ENCODE assay signal across 8 mouse cellular contexts in genomic region chr12:69356546-69357299, GRCm38 (mm10). TPM values are rescaled to one million over a fixed set of nuclear protein-coding genes. Genes with fewer than 3 reads are reported as not detected.
DNase-seq lines count a peak whose midpoint lies in the region; ATAC-seq lines count a peak whose summit lies in the region.

TSS of gene Nemf (minus strand) at chr12:69357165.

- H3K27me3 ChIP-seq in heart, embryonic 14.5 days (ENCODE audit: control insufficient read depth, insufficient read depth, low read length): no peaks in the 10 kb centered on the region
- H3K27me3 ChIP-seq in liver, embryonic 13.5 days: no peaks in the 10 kb centered on the region
- no peaks in the 10 kb centered on the region for H3K27me3 ChIP-seq in stomach, embryonic 16.5 days (ENCODE audit: control insufficient read depth, insufficient read depth, low read length)

- WGBS in heart, embryonic 14.5 days: under 1% methylated on average over 44 of the region's 50 CpGs
- WGBS in liver, embryonic 13.5 days (ENCODE audit: insufficient replicate concordance): under 1% methylated on average over 44 of the region's 50 CpGs
- 2% methylated on average over 45 of the region's 50 CpGs for WGBS in stomach, embryonic 16.5 days

- H3K4me1 ChIP-seq in brown adipose tissue, adult 24 weeks (ENCODE audit: control insufficient read depth, insufficient read depth, insufficient read length, low read length): no peaks in the 10 kb centered on the region
- H3K4me1 ChIP-seq in heart, embryonic 14.5 days (ENCODE audit: control insufficient read depth in 2 of 2, insufficient read depth in 2 of 2, low read length in 2 of 2): 0 out of 4 replicates have a peak, but pooled peaks cover 0 to 3% of the 10 kb centered on the region in 2 experiments
- H3K4me1 ChIP-seq in liver, embryonic 13.5 days (replicated peaks): peaks cover 15% of the 10 kb centered on the region
- H3K4me1 ChIP-seq in stomach, embryonic 16.5 days (ENCODE audit: control insufficient read depth, insufficient read depth, low read length): 0 out of 2 replicates have a peak, but pooled peaks cover 4% of the 10 kb centered on the region

- H3K9me3 ChIP-seq in heart, embryonic 14.5 days (ENCODE audit: control insufficient read depth, low read length): no peaks in the 10 kb centered on the region
- H3K9me3 ChIP-seq in liver, embryonic 13.5 days (replicated peaks): no peaks in the 10 kb centered on the region
- H3K9me3 ChIP-seq in stomach, embryonic 16.5 days (replicated peaks; ENCODE audit: control insufficient read depth, low read length): no peaks in the 10 kb centered on the region

- H3K4me2 ChIP-seq in heart, embryonic 14.5 days (ENCODE audit: low read length): peak within 1 kb of the TSS; percentile 91
- H3K4me2 ChIP-seq in liver, embryonic 13.5 days: peak within 1 kb of the TSS; percentile 81
- peak within 1 kb of the TSS; percentile 91 for H3K4me2 ChIP-seq in stomach, embryonic 16.5 days (ENCODE audit: low read depth, low read length)

- peaks cover 37% of the 10 kb centered on the region for H3K36me3 ChIP-seq in heart, embryonic 14.5 days (ENCODE audit: control insufficient read depth, insufficient read depth, low read length)
- H3K36me3 ChIP-seq in liver, embryonic 13.5 days: peaks cover 33% of the 10 kb centered on the region
- H3K36me3 ChIP-seq in stomach, embryonic 16.5 days (ENCODE audit: control insufficient read depth, insufficient read depth, low read length): 0 out of 2 replicates have a peak, but pooled peaks cover 6% of the 10 kb centered on the region

- DNase-seq in CD4-positive, CD25-positive, alpha-beta regulatory T cell, adult 2 months (ENCODE audit: low read depth, low spot score): peak; percentile 90
- peak; percentile 73 for DNase-seq in fibroblast of lung, adult 2 months (ENCODE audit: low read depth)
- DNase-seq in kidney, postnatal 14 days: peak; percentile 92
- peak; percentile 81 for DNase-seq in liver, embryonic 13.5 days
- DNase-seq in neural tube, embryonic 10.5 days (ENCODE audit: extremely low spot score, low spot score): peak; percentile 80

- peak; percentile 40; the same call in 1 of the 2 replicates for ATAC-seq in heart, embryonic 14.5 days (ENCODE audit: insufficient number of reproducible peaks, insufficient read depth, low FRiP score, low read depth)
- ATAC-seq in liver, embryonic 13.5 days (ENCODE audit: low read depth): peak; percentile 41
- peak; percentile 51; the same call in 1 of the 2 replicates for ATAC-seq in stomach, embryonic 16.5 days (ENCODE audit: insufficient read depth, low FRiP score)

- H3K4me3 ChIP-seq in brown adipose tissue, adult 24 weeks (ENCODE audit: insufficient read depth, low read depth, low read length): peak within 1 kb of the TSS; percentile 76
- peak within 1 kb of the TSS; percentile 71 to 99 for H3K4me3 ChIP-seq in heart, embryonic 14.5 days (ENCODE audit: control insufficient read depth in 1 of 2, insufficient read depth in 1 of 2, low read depth in 1 of 2, low read length in 2 of 2)
- H3K4me3 ChIP-seq in liver, embryonic 13.5 days (replicated peaks): peak within 1 kb of the TSS; percentile 93
- H3K4me3 ChIP-seq in stomach, embryonic 16.5 days (replicated peaks; ENCODE audit: low read length): peak within 1 kb of the TSS; percentile 83

- peak within 1 kb of the TSS; percentile 79 for H3K27ac ChIP-seq in brown adipose tissue, adult 24 weeks (replicated peaks; ENCODE audit: low read depth, low read length)
- peak within 1 kb of the TSS; percentile 63 to 90 for H3K27ac ChIP-seq in heart, embryonic 14.5 days (replicated peaks in 1 of 2; ENCODE audit: control insufficient read depth in 1 of 2, insufficient read depth in 1 of 2, low read depth in 2 of 2, low read length in 2 of 2)
- H3K27ac ChIP-seq in liver, embryonic 13.5 days: peak within 1 kb of the TSS; percentile 92
- H3K27ac ChIP-seq in stomach, embryonic 16.5 days (ENCODE audit: low read length): peak within 1 kb of the TSS; percentile 62

- peak within 1 kb of the TSS; percentile 90 for H3K9ac ChIP-seq in heart, embryonic 14.5 days (ENCODE audit: low read length)
- H3K9ac ChIP-seq in liver, embryonic 13.5 days: peak within 1 kb of the TSS; percentile 94
- peak within 1 kb of the TSS; percentile 97 for H3K9ac ChIP-seq in stomach, embryonic 16.5 days (ENCODE audit: low read length)

RNA-seq across cellular contexts. Expression of gene Nemf, which starts in this region (rescaled TPM):
- 16.5 and 33.9 TPM in 2 replicates for polyA plus RNA-seq in brown adipose tissue, adult 24 weeks (2012; ENCODE audit: insufficient read depth, insufficient read length, missing spikeins)
- 62.7 and 62.9 TPM in 2 replicates for polyA plus RNA-seq in heart, embryonic 14.5 days (2014; fragmentation: Nextera tagmentation; extraction: Ambion mirVana)
- polyA plus RNA-seq in liver, embryonic 13.5 days (2015; fragmentation: Nextera tagmentation; extraction: Ambion mirVana): 47.5 and 56.5 TPM in 2 replicates
- 82.4 and 83.1 TPM in 2 replicates for polyA plus RNA-seq in stomach, embryonic 16.5 days (2015; fragmentation: Nextera tagmentation; extraction: Ambion mirVana)

Comparison
In these comparisons a context has a peak if more than half of its experiments do, and no peak if none do; other contexts are left out.
1. Peak in every context shown above with its lines: DNase-seq, ATAC-seq, H3K4me3 ChIP-seq and H3K27ac ChIP-seq.